Mouse (Mus musculus) neural tube, embryonic 15.5 days (tissue): ENCODE measurements at regions not wholly inside any gene's neighbourhood (a gene's known extent, or its start where the extent isn't known, plus 50 kb on each side); places are given as distances from the start of the nearest gene placed in this dataset.

Experiments
- ATAC-seq: fragments of 200-750 bp; cut with Nextera tagmentation; 2 replicates; pipeline ENCODE4 v1.8.0; 2017; ENCODE audit warnings: mild to moderate bottlenecking, moderate TSS enrichment, moderate library complexity; ENCODE audit not compliant: low FRiP score
- H3K27ac ChIP-seq: fragments of 300-500 bp; sonication (generic); replicated peaks from 2 replicates; pipeline ENCODE4 v1.5.1; 2015; ENCODE audit warnings: mild to moderate bottlenecking, inconsistent platforms
- H3K27me3 ChIP-seq: fragments of 300-500 bp; sonication (generic); replicated peaks from 2 replicates; pipeline ENCODE4 v1.6.1; 2015; ENCODE audit warnings: inconsistent platforms
- H3K36me3 ChIP-seq: fragments of 300-500 bp; sonication (generic); 2 replicates; pipeline ENCODE4 v1.6.1; 2015; ENCODE audit warnings: inconsistent platforms
- H3K4me1 ChIP-seq: fragments of 300-500 bp; sonication (generic); 2 replicates; pipeline ENCODE4 v1.6.1; 2015; ENCODE audit warnings: inconsistent platforms
- H3K4me2 ChIP-seq: fragments of 300-500 bp; sonication (generic); 2 replicates; pipeline ENCODE4 v1.6.1; 2015; ENCODE audit warnings: inconsistent platforms, mild to moderate bottlenecking, moderate library complexity
- H3K4me3 ChIP-seq: fragments of 300-500 bp; sonication (generic); replicated peaks from 2 replicates; pipeline ENCODE4 v1.5.1; 2015; ENCODE audit warnings: mild to moderate bottlenecking, inconsistent platforms
- H3K9ac ChIP-seq: fragments of 300-500 bp; sonication (generic); replicated peaks from 2 replicates; pipeline ENCODE4 v1.6.1; 2015; ENCODE audit warnings: mild to moderate bottlenecking, inconsistent platforms
- H3K9me3 ChIP-seq: fragments of 300-500 bp; sonication (generic); replicated peaks from 2 replicates; pipeline ENCODE4 v1.6.1; 2016; ENCODE audit warnings: inconsistent platforms
- WGBS: fragments of 180-500 bp; shearing (Covaris S2); methylation state at CpG from one replicate; pipeline ENCODE4 v1.1.7; 2015; ENCODE audit warnings: mixed read lengths; 5-methylcytosine and 5-hydroxymethylcytosine counted together

DNA sequence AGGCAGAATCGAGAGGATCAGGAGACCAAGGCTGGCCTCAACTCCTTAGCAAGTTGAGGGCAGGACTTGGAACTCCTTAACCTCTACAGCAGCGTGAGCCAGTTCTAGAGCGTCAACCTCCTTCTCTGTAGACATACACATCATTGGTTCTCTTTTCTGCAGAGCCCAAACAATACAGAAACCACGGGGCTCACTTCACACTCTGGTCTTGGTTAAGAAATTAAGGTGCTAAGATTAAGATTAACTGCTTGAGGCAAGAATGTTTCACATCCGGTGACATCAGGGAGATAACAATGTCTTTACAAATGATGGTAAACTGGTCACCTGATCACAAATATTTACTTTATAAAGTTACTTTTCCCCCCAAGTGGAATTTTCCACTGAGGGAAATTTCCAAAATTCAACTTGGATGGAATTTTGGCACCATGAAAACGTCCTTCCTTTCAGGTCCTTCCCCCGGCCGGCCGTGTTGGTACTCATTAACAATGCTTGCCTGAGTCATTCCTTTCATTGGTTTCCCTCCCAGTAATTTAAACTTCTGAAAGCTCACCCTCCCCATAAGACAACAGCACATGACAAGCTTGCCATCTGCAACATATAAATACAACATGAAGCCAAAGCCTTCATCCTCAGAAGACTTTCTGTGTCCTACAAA is 77.3 kb upstream of the Kdm7a start:
- no peak for ATAC-seq
- Histone ChIP-seq H3K27me3 (no peaks in the 10 kb centered on the region), H3K9ac (no peak overlapping the region), H3K4me1 (no peaks in the 10 kb centered on the region), H3K4me3 (no peak overlapping the region), H3K36me3 (no peaks in the 10 kb centered on the region), H3K27ac (no peak overlapping the region), H3K4me2 (no peak overlapping the region), H3K9me3 (no peaks in the 10 kb centered on the region)
- 85% methylated on average over 9 of the region's 9 CpGs for WGBS

DNA sequence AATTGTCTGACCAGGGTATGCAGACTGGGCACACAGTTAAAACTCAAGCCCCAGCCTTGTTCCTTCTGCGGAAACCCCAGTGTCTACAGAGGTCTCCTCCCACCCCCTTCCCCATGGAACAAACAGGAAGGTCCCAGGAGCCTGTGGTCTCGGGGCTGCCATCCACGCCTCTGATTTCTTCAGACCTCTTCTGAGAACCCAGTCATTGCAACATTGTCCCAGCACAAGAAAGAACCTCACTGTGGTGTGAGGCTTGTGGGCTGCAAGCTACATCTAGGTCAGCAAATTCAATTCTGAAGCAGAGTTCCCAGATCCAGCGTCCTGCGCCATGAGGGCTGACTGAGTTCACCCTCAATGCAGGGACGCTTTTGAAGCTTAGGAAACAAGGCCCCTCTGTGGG is 71.7 kb upstream of the Kdm7a start:
- Histone ChIP-seq H3K4me3 (no peak overlapping the region), H3K27me3 (no peaks in the 10 kb centered on the region), H3K9me3 (no peaks in the 10 kb centered on the region), H3K36me3 (no peaks in the 10 kb centered on the region), H3K4me1 (no peaks in the 10 kb centered on the region), H3K9ac (no peak overlapping the region), H3K27ac (no peak overlapping the region), H3K4me2 (no peak overlapping the region)
- no peak for ATAC-seq
- WGBS = 92% methylated on average over 6 of the region's 6 CpGs

DNA sequence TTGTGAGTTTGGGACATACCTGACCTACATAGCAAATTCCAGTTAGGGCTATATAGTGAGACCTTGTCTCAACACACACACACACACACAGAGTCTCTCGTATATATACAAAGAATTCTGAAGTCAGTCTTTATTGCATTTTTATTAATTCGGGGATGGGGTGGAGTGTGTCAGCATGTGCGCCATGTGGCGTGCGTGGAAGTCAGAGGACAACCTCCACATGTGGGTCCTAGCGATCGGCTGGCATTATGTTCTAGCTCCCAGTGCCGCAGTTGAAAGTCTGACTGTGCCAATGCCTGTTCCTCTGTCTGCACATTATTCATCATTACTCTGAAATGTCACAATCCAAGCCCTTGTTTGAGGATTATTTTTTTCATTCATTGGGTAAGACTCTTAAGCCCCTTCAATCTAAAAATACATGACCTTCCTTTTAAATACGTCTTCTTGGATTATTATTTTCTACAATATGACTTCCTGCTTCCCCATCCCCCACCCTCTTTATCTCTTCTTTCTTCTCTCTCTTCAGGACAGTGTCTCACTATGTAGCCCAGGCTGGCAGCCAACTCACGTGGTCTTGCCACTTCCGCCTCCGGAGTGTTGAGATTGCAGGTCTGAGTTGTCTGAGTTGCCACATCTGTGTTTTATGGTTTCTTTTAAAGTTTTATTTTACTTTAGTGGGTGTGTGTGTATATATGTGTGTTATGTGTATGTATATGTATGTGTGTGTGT is 68.3 kb upstream of the Kdm7a start:
- Histone ChIP-seq H3K9ac (no peak overlapping the region), H3K4me2 (no peak overlapping the region), H3K4me3 (no peak overlapping the region), H3K27me3 (no peaks in the 10 kb centered on the region), H3K27ac (no peak overlapping the region), H3K9me3 (no peaks in the 10 kb centered on the region), H3K4me1 (no peaks in the 10 kb centered on the region), H3K36me3 (no peaks in the 10 kb centered on the region)
- 88% methylated on average over 12 of the region's 12 CpGs for WGBS
- no peak for ATAC-seq

DNA sequence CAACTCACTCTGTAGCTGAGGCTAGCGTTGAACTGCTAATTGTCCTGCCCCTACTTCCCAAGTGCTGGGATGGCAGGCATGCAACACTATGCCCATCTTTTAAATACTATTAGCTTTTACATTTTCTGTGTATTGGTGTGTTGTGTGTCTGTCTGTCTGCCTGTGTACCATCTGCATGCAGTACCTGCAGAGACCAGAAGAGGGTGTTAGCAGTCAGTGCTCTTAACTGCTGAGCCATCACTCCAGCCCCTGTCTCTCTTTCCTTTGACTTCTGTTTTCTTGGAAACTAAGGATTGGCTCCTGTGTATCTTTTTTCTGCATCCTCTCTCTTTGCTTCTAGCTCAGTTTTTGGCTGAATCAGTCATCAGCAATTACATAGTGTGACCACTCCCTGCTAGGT is 66.8 kb upstream of the Kdm7a start:
- Histone ChIP-seq H3K4me3 (no peak overlapping the region), H3K9me3 (no peaks in the 10 kb centered on the region), H3K36me3 (no peaks in the 10 kb centered on the region), H3K4me1 (no peaks in the 10 kb centered on the region), H3K9ac (no peak overlapping the region), H3K27ac (no peak overlapping the region), H3K4me2 (no peak overlapping the region), H3K27me3 (no peaks in the 10 kb centered on the region)
- 97% methylated on average over 1 of the region's 1 CpGs for WGBS
- ATAC-seq = no peak

DNA sequence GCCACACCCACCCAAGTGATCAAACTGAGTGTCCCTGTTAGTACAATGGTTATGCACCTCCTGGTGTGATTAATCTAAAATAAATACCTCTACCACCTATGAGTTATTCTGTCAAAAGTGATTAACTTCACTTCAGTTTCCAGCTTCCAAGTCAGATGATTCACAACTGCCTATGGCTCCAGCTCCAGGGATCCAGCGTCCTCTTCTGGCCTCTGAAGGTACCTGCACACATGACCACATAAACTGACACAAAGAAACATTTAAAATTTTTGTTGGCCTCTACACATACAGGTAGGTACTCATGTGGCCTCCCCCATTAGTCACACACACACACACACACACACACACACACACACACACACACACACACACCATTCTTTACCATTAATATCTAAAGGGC is 63.9 kb upstream of the Kdm7a start:
- Histone ChIP-seq H3K36me3 (no peaks in the 10 kb centered on the region), H3K4me2 (no peak overlapping the region), H3K27me3 (no peaks in the 10 kb centered on the region), H3K9ac (no peak overlapping the region), H3K4me1 (no peaks in the 10 kb centered on the region), H3K27ac (no peak overlapping the region), H3K9me3 (no peaks in the 10 kb centered on the region), H3K4me3 (no peak overlapping the region)
- no peak for ATAC-seq
- 96% methylated on average over 1 of the region's 1 CpGs for WGBS

DNA sequence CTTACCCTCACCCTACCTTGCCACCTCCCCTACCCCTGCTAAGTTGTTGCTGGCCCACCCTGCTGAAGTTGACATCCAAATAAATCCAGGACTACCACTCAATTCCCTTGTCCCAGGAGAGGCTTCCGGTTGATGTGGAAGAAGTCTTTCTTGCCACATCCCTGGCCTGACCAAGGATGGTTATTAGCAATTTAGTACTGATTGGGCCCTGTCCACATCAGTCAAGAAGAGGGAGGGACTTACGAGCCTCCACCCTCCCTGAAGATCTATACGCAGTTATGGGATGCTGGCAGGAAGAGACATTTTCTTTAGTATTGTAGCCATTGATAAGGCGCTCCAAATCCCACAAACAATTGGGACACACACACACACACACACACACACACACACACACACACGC is 63.1 kb upstream of the Kdm7a start:
- Histone ChIP-seq H3K9ac (no peak overlapping the region), H3K36me3 (no peaks in the 10 kb centered on the region), H3K4me1 (no peaks in the 10 kb centered on the region), H3K27ac (no peak overlapping the region), H3K4me3 (no peak overlapping the region), H3K9me3 (no peaks in the 10 kb centered on the region), H3K4me2 (no peak overlapping the region), H3K27me3 (no peaks in the 10 kb centered on the region)
- 70% methylated on average over 5 of the region's 5 CpGs for WGBS
- no peak for ATAC-seq

DNA sequence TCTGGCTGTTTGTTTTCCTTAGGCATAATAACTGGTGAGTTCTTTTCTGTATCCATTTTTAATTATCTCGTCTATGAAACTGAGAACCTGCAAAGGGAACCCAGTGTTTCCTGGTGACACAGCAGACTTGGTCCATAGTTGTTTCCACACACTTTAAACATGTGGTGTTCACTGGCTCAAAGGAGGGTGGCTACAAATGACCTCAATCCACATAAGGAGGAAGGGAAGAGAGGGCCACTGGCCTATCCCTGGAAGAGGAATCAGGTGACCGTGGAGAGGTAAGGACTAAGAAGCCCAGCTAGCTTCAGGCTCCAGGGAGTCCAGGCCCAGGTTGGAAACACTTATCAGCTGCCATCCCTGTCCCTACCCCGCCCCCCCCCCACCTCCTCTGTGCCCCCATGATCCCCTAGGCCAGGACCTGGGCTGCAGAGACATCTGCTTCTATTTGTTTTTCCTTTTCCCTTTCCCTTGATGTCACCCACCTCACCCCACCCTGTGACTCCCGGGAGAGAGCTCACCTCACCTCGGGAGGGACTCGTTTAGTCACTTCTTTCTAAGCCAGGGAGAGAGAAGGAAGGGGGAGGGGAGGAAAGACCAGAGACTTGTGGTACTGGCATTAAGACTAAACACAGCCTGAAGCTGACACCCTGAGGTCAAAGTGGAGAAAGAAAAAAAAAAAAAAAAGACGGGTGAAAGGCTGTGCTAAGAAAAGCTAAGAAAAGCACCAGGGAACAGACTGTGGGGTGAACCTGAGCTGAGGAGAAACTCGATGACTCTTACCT is 62.2 kb upstream of the Kdm7a start:
- no peak overlapping the region for H3K9ac ChIP-seq
- 27% methylated on average over 8 of the region's 8 CpGs for WGBS
- H3K36me3 ChIP-seq = no peaks in the 10 kb centered on the region
- no peaks in the 10 kb centered on the region for H3K9me3 ChIP-seq
- H3K27me3 ChIP-seq = no peaks in the 10 kb centered on the region
- H3K4me2 ChIP-seq = no peak overlapping the region
- 0 out of 2 replicates have a peak, but pooled peaks cover 4% of the 10 kb centered on the region for H3K4me1 ChIP-seq
- no peak for ATAC-seq
- no peak overlapping the region for H3K4me3 ChIP-seq
- H3K27ac ChIP-seq = no peak overlapping the region

DNA sequence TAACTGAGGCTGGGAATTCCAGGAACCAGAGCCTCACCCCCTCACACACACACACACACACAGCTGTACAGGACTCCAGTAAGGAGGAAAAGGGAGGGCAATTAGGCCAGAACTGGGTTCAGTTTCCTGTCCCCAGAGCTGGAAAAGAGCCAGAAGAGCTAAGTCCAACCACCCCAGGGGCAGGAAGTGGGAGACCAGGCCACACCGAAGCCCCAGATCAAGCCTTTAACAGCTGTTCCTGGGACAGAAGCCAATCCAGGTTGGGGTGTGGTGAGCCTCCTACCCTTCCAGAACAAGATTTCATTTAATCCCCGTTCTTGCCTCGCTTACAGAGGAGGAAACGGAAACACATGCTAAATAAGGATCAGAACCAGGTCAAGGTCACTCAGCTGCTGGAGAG is 58.1 kb upstream of the Kdm7a start:
- ATAC-seq = no peak
- 87% methylated on average over 4 of the region's 4 CpGs for WGBS

DNA sequence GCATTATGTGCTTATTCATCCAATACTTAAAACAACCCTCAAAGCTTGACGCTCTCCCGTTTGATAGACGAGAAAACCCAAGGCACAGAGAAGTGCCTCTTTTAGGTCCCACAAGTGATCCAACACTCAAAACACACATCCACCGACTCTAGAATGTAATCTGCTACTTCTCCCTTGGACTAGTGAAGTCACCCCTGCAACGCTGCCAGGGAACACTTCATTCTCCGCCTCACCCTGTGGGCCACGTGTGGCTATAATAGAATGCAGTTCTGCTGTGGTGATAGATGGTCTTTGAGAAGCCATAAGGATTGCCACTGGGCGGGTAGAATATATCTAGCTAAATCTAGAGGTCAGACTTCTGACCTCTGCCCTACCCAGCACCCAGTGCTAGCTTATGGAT is 57.0 kb upstream of the Kdm7a start:
- Histone ChIP-seq H3K4me3 (no peak overlapping the region), H3K27ac (no peak overlapping the region), H3K4me1 (peaks cover 6% of the 10 kb centered on the region; the same call in 1 of the 2 replicates), H3K36me3 (no peaks in the 10 kb centered on the region), H3K9me3 (no peaks in the 10 kb centered on the region), H3K27me3 (no peaks in the 10 kb centered on the region), H3K4me2 (no peak overlapping the region), H3K9ac (no peak overlapping the region)
- no peak for ATAC-seq
- 70% methylated on average over 8 of the region's 8 CpGs for WGBS

More for the DNA sequence above, 58.1 kb upstream of the Kdm7a start:
- Histone ChIP-seq H3K27me3 (no peaks in the 10 kb centered on the region), H3K9me3 (no peaks in the 10 kb centered on the region), H3K9ac (no peak overlapping the region), H3K36me3 (no peaks in the 10 kb centered on the region), H3K4me1 (peaks cover 6% of the 10 kb centered on the region; the same call in 1 of the 2 replicates), H3K27ac (no peak overlapping the region), H3K4me2 (no peak overlapping the region), H3K4me3 (no peak overlapping the region)

DNA sequence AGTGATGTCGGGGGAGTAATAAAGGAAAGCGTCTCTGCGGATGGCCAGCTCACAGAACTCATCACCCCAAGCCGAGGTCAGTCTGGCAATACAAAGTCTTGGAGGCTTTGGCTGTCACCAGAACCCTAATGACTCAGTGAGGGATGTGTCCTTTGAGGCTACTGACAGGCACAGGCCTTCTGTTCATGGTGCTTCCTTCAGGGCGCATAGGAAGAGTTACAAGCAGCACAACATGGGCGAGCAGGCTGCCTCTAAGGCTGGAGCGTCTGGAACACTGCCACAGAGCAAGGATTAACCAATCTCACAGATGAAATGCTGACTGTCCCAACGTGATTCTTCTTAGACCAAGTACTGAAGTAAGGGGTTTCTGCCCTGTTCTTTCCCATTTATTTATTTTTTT is 55.4 kb upstream of the Kdm7a start:
- WGBS = 36% methylated on average over 8 of the region's 8 CpGs
- H3K36me3 ChIP-seq = no peaks in the 10 kb centered on the region
- H3K9ac ChIP-seq = no peak overlapping the region
- no peak overlapping the region for H3K4me3 ChIP-seq
- no peaks in the 10 kb centered on the region for H3K27me3 ChIP-seq
- no peaks in the 10 kb centered on the region for H3K9me3 ChIP-seq
- no peak overlapping the region for H3K27ac ChIP-seq
- ATAC-seq = no peak
- H3K4me2 ChIP-seq = no peak overlapping the region
- peaks cover 19% of the 10 kb centered on the region for H3K4me1 ChIP-seq

DNA sequence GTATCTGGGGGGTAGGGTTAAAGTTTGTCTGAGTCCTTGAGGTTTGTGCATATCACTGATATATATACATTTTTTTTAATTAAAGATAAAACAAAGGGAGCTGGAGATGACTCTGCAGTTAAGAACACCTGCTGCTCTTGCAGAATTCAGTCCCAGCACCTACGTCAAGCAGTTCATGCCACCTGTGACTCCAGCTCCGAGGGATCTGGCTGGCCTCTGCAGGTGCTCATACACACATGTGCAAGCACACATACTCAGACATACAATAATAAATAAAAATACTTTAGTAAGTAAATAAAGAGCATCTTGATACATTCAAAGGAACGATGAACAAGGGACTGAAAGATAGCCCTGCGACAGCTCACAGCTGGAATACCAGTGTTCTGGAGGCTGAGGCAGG is 53.9 kb upstream of the Kdm7a start:
- Histone ChIP-seq H3K27ac (no peak overlapping the region), H3K9ac (no peak overlapping the region), H3K4me3 (no peak overlapping the region), H3K9me3 (no peaks in the 10 kb centered on the region), H3K36me3 (no peaks in the 10 kb centered on the region), H3K4me1 (peaks cover 27% of the 10 kb centered on the region), H3K4me2 (no peak overlapping the region), H3K27me3 (no peaks in the 10 kb centered on the region)
- WGBS = 93% methylated on average over 4 of the region's 4 CpGs
- ATAC-seq = no peak

DNA sequence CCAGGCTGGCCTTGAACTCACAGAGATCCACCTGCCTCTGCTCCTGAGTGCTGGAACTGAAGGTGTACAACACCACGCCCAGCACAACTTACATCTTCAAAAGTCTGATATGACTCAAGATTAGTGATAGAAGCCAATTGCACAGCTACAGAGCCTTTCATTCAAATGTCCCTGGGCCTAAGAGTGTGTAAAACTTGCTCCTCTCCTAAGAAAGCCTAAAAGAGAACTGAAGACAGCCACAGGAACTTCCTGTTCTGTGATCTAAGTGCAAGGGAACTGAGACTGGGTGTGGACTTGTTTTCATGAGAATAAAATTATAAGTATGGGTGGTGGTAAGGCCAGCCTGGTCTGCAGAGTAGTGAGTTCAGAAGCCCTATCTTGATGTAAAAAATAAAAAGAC is 52.5 kb upstream of the Kdm7a start:
- Histone ChIP-seq H3K9ac (no peak overlapping the region), H3K9me3 (no peaks in the 10 kb centered on the region), H3K4me3 (no peak overlapping the region), H3K27me3 (no peaks in the 10 kb centered on the region; the same call in 1 of the 2 replicates), H3K27ac (no peak overlapping the region), H3K4me2 (no peak overlapping the region), H3K36me3 (no peaks in the 10 kb centered on the region), H3K4me1 (peaks cover 25% of the 10 kb centered on the region)
- no peak for ATAC-seq
- 97% methylated on average over 1 of the region's 1 CpGs for WGBS
